Mouse (Mus musculus) midbrain, embryonic 15.5 days (tissue): ENCODE measurements around the gene Iqcg. TPM values are rescaled to one million over a fixed set of nuclear protein-coding genes. Genes with fewer than 3 reads are reported as not detected.
"Not testable (repeated sequence)": the region's sequence is repeated elsewhere in the genome, so short reads cannot be mapped to it uniquely, and the experiment has no call there.

Experiments used
- ATAC-seq: fragments of 200-750 bp; cut with Nextera tagmentation; replicated peaks from 2 replicates; pipeline ENCODE4 v1.8.0; 2017; ENCODE audit warnings: moderate TSS enrichment
- H3K27ac ChIP-seq: fragments of 300-500 bp; sonication (generic); 2 replicates; pipeline ENCODE4 v1.5.1; 2015; ENCODE audit warnings: mild to moderate bottlenecking, inconsistent platforms
- H3K27me3 ChIP-seq: fragments of 300-500 bp; sonication (generic); replicated peaks from 2 replicates; pipeline ENCODE4 v1.6.1; 2015; ENCODE audit warnings: inconsistent platforms
- H3K36me3 ChIP-seq: fragments of 300-500 bp; sonication (generic); replicated peaks from 2 replicates; pipeline ENCODE4 v1.6.1; 2015; ENCODE audit warnings: inconsistent platforms
- H3K4me1 ChIP-seq: fragments of 300-500 bp; sonication (generic); 2 replicates; pipeline ENCODE4 v1.6.1; 2015; ENCODE audit warnings: inconsistent platforms
- H3K4me2 ChIP-seq: fragments of 300-500 bp; sonication (generic); 2 replicates; pipeline ENCODE4 v1.6.1; 2015; ENCODE audit warnings: inconsistent platforms, mild to moderate bottlenecking, moderate library complexity
- H3K4me3 ChIP-seq: fragments of 300-500 bp; sonication (generic); 2 replicates; pipeline ENCODE4 v1.5.1; 2015; ENCODE audit warnings: mild to moderate bottlenecking, inconsistent platforms
- H3K9ac ChIP-seq: fragments of 300-500 bp; sonication (generic); 2 replicates; pipeline ENCODE4 v1.6.1; 2015; ENCODE audit warnings: mild to moderate bottlenecking, inconsistent platforms
- H3K9me3 ChIP-seq: fragments of 300-500 bp; sonication (generic); 2 replicates; pipeline ENCODE4 v1.6.1; 2016; ENCODE audit warnings: inconsistent platforms
- WGBS: fragments of 180-500 bp; shearing (Covaris S2); methylation state at CpG from one replicate; pipeline ENCODE4 v1.1.7; 2015; ENCODE audit warnings: mixed read lengths; 5-methylcytosine and 5-hydroxymethylcytosine counted together
- polyA plus RNA-seq: library from polyadenylated mRNA; unstranded; fragments of >200 nt; fragmentation: Nextera tagmentation; extraction: Ambion mirVana; gene quantifications from 2 replicates; pipeline ENCODE4 v1.2.1, GENCODE M21; 2015

Iqcg gene
- polyA plus RNA-seq, 1 experiment from 2014 or later = 7.1 TPM

- peak overlapping the region; percentile 75 for H3K9ac ChIP-seq
- WGBS = under 1% methylated on average over 34 of the region's 35 CpGs
- H3K27ac ChIP-seq = peak overlapping the region; percentile 81
- no peaks in the 10 kb centered on the region for H3K9me3 ChIP-seq
- ATAC-seq = peak; percentile 62
- no peaks in the 10 kb centered on the region for H3K27me3 ChIP-seq
- peak overlapping the region; percentile 74 for H3K4me2 ChIP-seq
- H3K4me3 ChIP-seq = peak overlapping the region; percentile 66
- peaks cover 11% of the 10 kb centered on the region for H3K36me3 ChIP-seq
- H3K4me1 ChIP-seq = peaks cover 40% of the 10 kb centered on the region
These were observed 6.7 kb upstream of the Iqcg start for GRCm38 (mm10) chr16:33062682-33063131.

- peak within 1 kb of the TSS; percentile 81 for H3K27ac ChIP-seq
- ATAC-seq = peak; percentile 98
- peaks cover 45% of the 10 kb centered on the region for H3K4me1 ChIP-seq
- H3K36me3 ChIP-seq = peaks cover 11% of the 10 kb centered on the region
- no peaks in the 10 kb centered on the region for H3K27me3 ChIP-seq
- H3K4me2 ChIP-seq = peak within 1 kb of the TSS; percentile 74
- no peaks in the 10 kb centered on the region for H3K9me3 ChIP-seq
- peak within 1 kb of the TSS; percentile 66 for H3K4me3 ChIP-seq
- WGBS = under 1% methylated on average over 62 of the region's 64 CpGs
- peak within 1 kb of the TSS; percentile 75 for H3K9ac ChIP-seq
These were observed 6.1 kb upstream of the Iqcg start, which contains the start of gene Lmln for GRCm38 (mm10) chr16:33062024-33062681. Gene Lmln (plus strand): TSS chr16:33062521.

GRCm38 (mm10) chr16:33061400-33061799 lies 5.4 kb upstream of the Iqcg start:
- Histone ChIP-seq H3K4me3 (peak overlapping the region; percentile 66; the same call in 1 of the 2 replicates), H3K36me3 (peaks cover 11% of the 10 kb centered on the region), H3K9ac (no peak overlapping the region; the same call in 1 of the 2 replicates), H3K27me3 (no peaks in the 10 kb centered on the region), H3K27ac (peak overlapping the region; percentile 81; the same call in 1 of the 2 replicates), H3K4me1 (peaks cover 45% of the 10 kb centered on the region), H3K4me2 (peak overlapping the region; percentile 74), H3K9me3 (no peaks in the 10 kb centered on the region)
- ATAC-seq = no peak
- 54% methylated on average over 11 of the region's 11 CpGs for WGBS

- 87% methylated on average over 2 of the region's 2 CpGs for WGBS
- Histone ChIP-seq H3K4me1 (peaks cover 45% of the 10 kb centered on the region), H3K9me3 (no peaks in the 10 kb centered on the region), H3K27me3 (no peaks in the 10 kb centered on the region), H3K36me3 (peaks cover 11% of the 10 kb centered on the region), H3K9ac (no peak overlapping the region), H3K4me2 (no peak overlapping the region), H3K4me3 (no peak overlapping the region), H3K27ac (no peak overlapping the region)
- ATAC-seq = no peak
These were observed 4.9 kb upstream of the Iqcg start for GRCm38 (mm10) chr16:33060926-33061325.

GRCm38 (mm10) chr16:33059471-33059870 lies 3.5 kb upstream of the Iqcg start:
- Histone ChIP-seq H3K27ac (no peak overlapping the region), H3K36me3 (peaks cover 11% of the 10 kb centered on the region), H3K27me3 (no peaks in the 10 kb centered on the region), H3K4me2 (no peak overlapping the region), H3K4me3 (no peak overlapping the region), H3K4me1 (peaks cover 49% of the 10 kb centered on the region), H3K9ac (no peak overlapping the region), H3K9me3 (no peaks in the 10 kb centered on the region)
- no peak for ATAC-seq
- WGBS = 97% methylated on average over 1 of the region's 1 CpGs

- not testable (repeated sequence) for H3K9me3 ChIP-seq, H3K4me3 ChIP-seq, H3K9ac ChIP-seq, ATAC-seq, H3K4me2 ChIP-seq, H3K27me3 ChIP-seq, H3K27ac ChIP-seq
- 92% methylated on average over 9 of the region's 9 CpGs for WGBS
- Histone ChIP-seq H3K36me3 (peaks cover 11% of the 10 kb centered on the region), H3K4me1 (peaks cover 44% of the 10 kb centered on the region)
These were observed 2.6 kb upstream of the Iqcg start for GRCm38 (mm10) chr16:33058656-33059055.

GRCm38 (mm10) chr16:33058033-33058432 lies 2.0 kb upstream of the Iqcg start:
- WGBS = 93% methylated on average over 16 of the region's 16 CpGs
- Histone ChIP-seq H3K27ac (no peak overlapping the region), H3K9ac (no peak overlapping the region), H3K36me3 (peaks cover 11% of the 10 kb centered on the region), H3K9me3 (no peaks in the 10 kb centered on the region), H3K4me1 (peaks cover 38% of the 10 kb centered on the region), H3K4me3 (0 out of 2 replicates have a peak overlapping the region, but pooled peaks have one; percentile 9), H3K27me3 (no peaks in the 10 kb centered on the region), H3K4me2 (peak overlapping the region; percentile 68)
- ATAC-seq = no peak

- peak overlapping the region; percentile 95 for H3K27ac ChIP-seq
- H3K27me3 ChIP-seq = no peaks in the 10 kb centered on the region
- H3K4me2 ChIP-seq = peak overlapping the region; percentile 68
- H3K36me3 ChIP-seq = peaks cover 11% of the 10 kb centered on the region
- H3K9ac ChIP-seq = peak overlapping the region; percentile 94
- H3K4me1 ChIP-seq = peaks cover 31% of the 10 kb centered on the region
- WGBS = under 1% methylated on average over 24 of the region's 24 CpGs
- peak; percentile 40 for ATAC-seq
- no peaks in the 10 kb centered on the region for H3K9me3 ChIP-seq
- peak overlapping the region; percentile 96 for H3K4me3 ChIP-seq
These were observed 768 bp upstream of the Iqcg start for GRCm38 (mm10) chr16:33056786-33057185.

- H3K4me2 ChIP-seq = peak overlapping the region; percentile 68
- ATAC-seq = peak; percentile 57
- no peak overlapping the region for H3K27ac ChIP-seq
- 21% methylated on average over 10 of the region's 10 CpGs for WGBS
- H3K36me3 ChIP-seq = peaks cover 11% of the 10 kb centered on the region
- H3K27me3 ChIP-seq = no peaks in the 10 kb centered on the region
- no peaks in the 10 kb centered on the region for H3K9me3 ChIP-seq
- peak overlapping the region; percentile 96 for H3K4me3 ChIP-seq
- no peak overlapping the region for H3K9ac ChIP-seq
- H3K4me1 ChIP-seq = peaks cover 28% of the 10 kb centered on the region
These were observed 363 bp downstream of the Iqcg start for GRCm38 (mm10) chr16:33055655-33056054.

- H3K9me3 ChIP-seq, H3K27ac ChIP-seq, H3K4me3 ChIP-seq, H3K27me3 ChIP-seq, H3K36me3 ChIP-seq, H3K9ac ChIP-seq, ATAC-seq, H3K4me2 ChIP-seq: not testable (repeated sequence)
- H3K4me1 ChIP-seq = peaks cover 28% of the 10 kb centered on the region
- 68% methylated on average over 2 of the region's 2 CpGs for WGBS
These were observed 1.1 kb downstream of the Iqcg start for GRCm38 (mm10) chr16:33054927-33055326.

- no peak for ATAC-seq
- 79% methylated on average over 5 of the region's 5 CpGs for WGBS
- no peak overlapping the region for H3K27ac ChIP-seq
- no peaks in the 10 kb centered on the region; the same call in 1 of the 2 replicates for H3K36me3 ChIP-seq
- peaks cover 14% of the 10 kb centered on the region for H3K4me1 ChIP-seq
- H3K4me3 ChIP-seq = no peak overlapping the region
- H3K9ac ChIP-seq = no peak overlapping the region
- H3K27me3 ChIP-seq = no peaks in the 10 kb centered on the region
- H3K9me3 ChIP-seq = no peaks in the 10 kb centered on the region
- no peak overlapping the region for H3K4me2 ChIP-seq
These were observed 2.9 kb downstream of the Iqcg start for GRCm38 (mm10) chr16:33053141-33053540.

GRCm38 (mm10) chr16:33049809-33050208 lies 6.2 kb downstream of the Iqcg start:
- H3K9ac ChIP-seq = no peak overlapping the region
- ATAC-seq = no peak
- H3K4me2 ChIP-seq = no peak overlapping the region
- no peaks in the 10 kb centered on the region for H3K4me1 ChIP-seq
- no peaks in the 10 kb centered on the region for H3K27me3 ChIP-seq
- no peaks in the 10 kb centered on the region for H3K9me3 ChIP-seq
- H3K36me3 ChIP-seq = no peaks in the 10 kb centered on the region
- no peak overlapping the region for H3K27ac ChIP-seq
- H3K4me3 ChIP-seq = no peak overlapping the region
- 94% methylated on average over 16 of the region's 16 CpGs for WGBS

- no peak overlapping the region for H3K27ac ChIP-seq
- no peak overlapping the region for H3K9ac ChIP-seq
- no peak overlapping the region for H3K4me2 ChIP-seq
- H3K9me3 ChIP-seq = no peaks in the 10 kb centered on the region
- H3K27me3 ChIP-seq = no peaks in the 10 kb centered on the region
- 77% methylated on average over 2 of the region's 2 CpGs for WGBS
- no peaks in the 10 kb centered on the region for H3K36me3 ChIP-seq
- no peaks in the 10 kb centered on the region for H3K4me1 ChIP-seq
- no peak for ATAC-seq
- no peak overlapping the region for H3K4me3 ChIP-seq
These were observed 7.3 kb downstream of the Iqcg start for GRCm38 (mm10) chr16:33048686-33049085.
